ENCODE assay signal across 37 mouse cellular contexts in genomic region chr3:144974945-144975344, GRCm38 (mm10). TPM values are rescaled to one million over a fixed set of nuclear protein-coding genes. Genes with fewer than 3 reads are reported as not detected.
"Had no signal": no experiment of that assay in that cellular context is flagged by ENCODE, and none has a peak within 500 bp of the region (broad histone marks: within the 10 kb centered on the region; RNA-seq: fewer than 3 reads in every experiment).

Gene Clca4a (minus strand): TSS chr3:144975045.

- H3K4me1 ChIP-seq: limb, embryonic 10.5 days; limb, embryonic 12.5 days; limb, embryonic 13.5 days; limb, embryonic 15.5 days; liver, embryonic 12.5 days; liver, embryonic 13.5 days; liver, embryonic 15.5 days; lung, embryonic 15.5 days; megakaryocyte, embryonic 14.5 days; midbrain, embryonic 12.5 days; midbrain, embryonic 15.5 days had no signal

- H3K4me3 ChIP-seq: left cerebral cortex, adult 2 months; limb, embryonic 10.5 days; limb, embryonic 12.5 days; limb, embryonic 13.5 days; limb, embryonic 15.5 days; liver, embryonic 12.5 days; liver, embryonic 13.5 days; liver, embryonic 15.5 days; lung, embryonic 15.5 days; megakaryocyte, embryonic 14.5 days; midbrain, embryonic 10.5 days; midbrain, embryonic 12.5 days; midbrain, embryonic 13.5 days; midbrain, embryonic 15.5 days; myocyte had no signal

- DNase-seq: left cerebral cortex, postnatal 4 days; liver; liver, embryonic 13.5 days; liver, postnatal 0 days; lung, adult 18-20 months; lung, adult 2 months; lung, embryonic 14.5 days; lung, postnatal 10 days; lung, postnatal 14 days; lung, postnatal 36 days; lung, postnatal 4 days; midbrain, embryonic 14.5 days had no signal

- H3K36me3 ChIP-seq: limb, embryonic 10.5 days; limb, embryonic 12.5 days; limb, embryonic 13.5 days; limb, embryonic 15.5 days; liver, embryonic 12.5 days; liver, embryonic 13.5 days; liver, embryonic 15.5 days; lung, embryonic 15.5 days; midbrain, embryonic 10.5 days; midbrain, embryonic 12.5 days; midbrain, embryonic 13.5 days; midbrain, embryonic 15.5 days had no signal

- H3K27me3 ChIP-seq: limb, embryonic 12.5 days; limb, embryonic 13.5 days; limb, embryonic 15.5 days; liver, embryonic 12.5 days; liver, embryonic 13.5 days; liver, embryonic 15.5 days; megakaryocyte, embryonic 14.5 days; midbrain, embryonic 12.5 days; midbrain, embryonic 13.5 days; midbrain, embryonic 15.5 days had no signal

- H3K27ac ChIP-seq: left cerebral cortex, adult 2 months; limb, embryonic 10.5 days; limb, embryonic 12.5 days; limb, embryonic 13.5 days; limb, embryonic 15.5 days; liver, embryonic 12.5 days; liver, embryonic 13.5 days; liver, embryonic 14.5 days; liver, embryonic 15.5 days; lung, embryonic 15.5 days; macrophage; midbrain, embryonic 10.5 days; midbrain, embryonic 12.5 days; midbrain, embryonic 13.5 days; midbrain, embryonic 15.5 days had no signal

RNA-seq across cellular contexts. Expression of gene Clca4a, which starts in this region (rescaled TPM):
- polyA plus RNA-seq: limb, embryonic 10.5 days; limb, embryonic 11.5 days; limb, embryonic 12.5 days; limb, embryonic 14.5 days; liver, adult 2 months; liver, embryonic 11.5 days; liver, embryonic 12.5 days; liver, embryonic 13.5 days; liver, embryonic 14.5 days; liver, embryonic 15.5 days; liver, embryonic 16.5 days; liver, postnatal 0 days; lung, adult 2 months; lung, embryonic 14.5 days; lung, embryonic 15.5 days; lung, embryonic 16.5 days; lung, postnatal 0 days; macrophage; midbrain, embryonic 10.5 days; midbrain, embryonic 11.5 days; midbrain, embryonic 12.5 days; midbrain, embryonic 13.5 days; midbrain, embryonic 14.5 days; midbrain, embryonic 16.5 days had no signal
